Mouse (Mus musculus) hindbrain, postnatal 0 days (tissue): ENCODE measurements around the gene Mvb12a. TPM values are rescaled to one million over a fixed set of nuclear protein-coding genes. Genes with fewer than 3 reads are reported as not detected.

Experiments
- ATAC-seq: fragments of 200-750 bp; cut with Nextera tagmentation; 2 replicates; pipeline ENCODE4 v1.8.0; 2017; ENCODE audit warnings: mild to moderate bottlenecking, moderate TSS enrichment, moderate library complexity
- DNase-seq: peaks from one replicate; pipeline ENCODE4 v3.0.0-alpha.2; 2015; ENCODE audit warnings: low spot score
- H3K27ac ChIP-seq: fragments of 300-500 bp; sonication (generic); 2 replicates; pipeline ENCODE4 v1.5.1; 2014; ENCODE audit warnings: mild to moderate bottlenecking
- H3K27me3 ChIP-seq: fragments of 300-500 bp; sonication (generic); 2 replicates; pipeline ENCODE4 v1.6.1; 2014; ENCODE audit warnings: low read length, mixed read lengths; ENCODE audit not compliant: insufficient read depth
- H3K36me3 ChIP-seq: fragments of 300-500 bp; sonication (generic); 2 replicates; pipeline ENCODE4 v1.6.1; 2014; ENCODE audit warnings: low read length, mixed read lengths; ENCODE audit not compliant: insufficient read depth
- H3K4me1 ChIP-seq: fragments of 300-500 bp; sonication (generic); 2 replicates; pipeline ENCODE4 v1.6.1; 2014; ENCODE audit warnings: antibody characterized with exemption, low read length, mixed read lengths; ENCODE audit not compliant: insufficient read depth
- H3K4me2 ChIP-seq: fragments of 300-500 bp; sonication (generic); 2 replicates; pipeline ENCODE4 v1.6.1; 2014; ENCODE audit warnings: low read depth, mild to moderate bottlenecking, low read length, moderate library complexity, mixed read lengths
- H3K4me3 ChIP-seq: fragments of 300-500 bp; sonication (generic); 2 replicates; pipeline ENCODE4 v1.5.1; 2014; ENCODE audit warnings: low read length
- H3K9ac ChIP-seq: fragments of 300-500 bp; sonication (generic); replicated peaks from 2 replicates; pipeline ENCODE4 v1.6.1; 2014; ENCODE audit warnings: mild to moderate bottlenecking, low read length, moderate library complexity, mixed read lengths
- H3K9me3 ChIP-seq: fragments of 300-500 bp; sonication (generic); 2 replicates; pipeline ENCODE4 v1.6.1; 2016; ENCODE audit warnings: low read length, mixed read lengths
- CTCF ChIP-seq: IDR thresholded peaks from 2 replicates; pipeline ENCODE4 v1.5.1; 2016; ENCODE audit warnings: antibody characterized with exemption, control low read depth, low read depth
- WGBS: fragments of 180-500 bp; shearing (Covaris S2); extraction: QIAGEN DNeasy Blood & Tissue Kit; methylation state at CpG from one replicate; pipeline ENCODE4 v1.1.7; 2014; 5-methylcytosine and 5-hydroxymethylcytosine counted together
- polyA plus RNA-seq: library from polyadenylated mRNA; unstranded; fragments of >200 nt; fragmentation: Nextera tagmentation; extraction: Ambion mirVana; gene quantifications from 2 replicates; pipeline ENCODE4 v1.2.1, GENCODE M21; 2015
- total RNA-seq: library from RNA; depleted of rRNA; stranded (reverse); fragments of >200 nt; gene quantifications from 2 replicates; pipeline ENCODE4 v1.2.3, GENCODE M21; 2014

Gene Mvb12a
- total and polyA plus RNA-seq, 2 experiments from 2014 or later: 83.8 to 85.7 TPM

DNA sequence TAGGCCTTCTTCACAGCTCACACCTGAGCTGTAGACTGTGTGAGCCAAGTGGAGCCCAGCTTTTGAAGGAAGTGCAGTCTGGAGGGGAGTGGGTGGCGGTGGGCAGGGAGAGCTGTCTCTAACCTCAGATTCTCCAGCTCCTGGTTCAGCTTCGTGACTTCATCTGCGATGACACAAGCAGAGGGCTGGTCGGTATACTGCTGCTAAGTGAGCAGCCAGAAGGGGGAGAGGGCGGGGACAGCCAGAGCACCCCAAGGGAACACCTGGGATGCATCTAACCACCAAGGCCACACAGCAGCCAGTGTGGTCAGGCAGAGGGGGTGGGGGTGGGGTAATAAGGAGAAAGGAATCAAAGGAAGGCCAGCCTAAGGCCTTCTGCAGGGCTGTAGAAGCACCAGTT lies 7.1 kb upstream of the Mvb12a start:
- Histone ChIP-seq H3K27me3 (peaks cover 6% of the 10 kb centered on the region; the same call in 1 of the 2 replicates), H3K9ac (no peak overlapping the region), H3K9me3 (no peaks in the 10 kb centered on the region), H3K27ac (no peak overlapping the region), H3K4me2 (0 out of 2 replicates have a peak overlapping the region, but pooled peaks have one; percentile 7), H3K4me1 (no peaks in the 10 kb centered on the region), H3K4me3 (no peak overlapping the region), H3K36me3 (no peaks in the 10 kb centered on the region)
- DNase-seq: no peak
- WGBS: 76% methylated on average over 5 of the region's 5 CpGs
- ATAC-seq: no peak
- TF ChIP-seq CTCF: no peak

DNA sequence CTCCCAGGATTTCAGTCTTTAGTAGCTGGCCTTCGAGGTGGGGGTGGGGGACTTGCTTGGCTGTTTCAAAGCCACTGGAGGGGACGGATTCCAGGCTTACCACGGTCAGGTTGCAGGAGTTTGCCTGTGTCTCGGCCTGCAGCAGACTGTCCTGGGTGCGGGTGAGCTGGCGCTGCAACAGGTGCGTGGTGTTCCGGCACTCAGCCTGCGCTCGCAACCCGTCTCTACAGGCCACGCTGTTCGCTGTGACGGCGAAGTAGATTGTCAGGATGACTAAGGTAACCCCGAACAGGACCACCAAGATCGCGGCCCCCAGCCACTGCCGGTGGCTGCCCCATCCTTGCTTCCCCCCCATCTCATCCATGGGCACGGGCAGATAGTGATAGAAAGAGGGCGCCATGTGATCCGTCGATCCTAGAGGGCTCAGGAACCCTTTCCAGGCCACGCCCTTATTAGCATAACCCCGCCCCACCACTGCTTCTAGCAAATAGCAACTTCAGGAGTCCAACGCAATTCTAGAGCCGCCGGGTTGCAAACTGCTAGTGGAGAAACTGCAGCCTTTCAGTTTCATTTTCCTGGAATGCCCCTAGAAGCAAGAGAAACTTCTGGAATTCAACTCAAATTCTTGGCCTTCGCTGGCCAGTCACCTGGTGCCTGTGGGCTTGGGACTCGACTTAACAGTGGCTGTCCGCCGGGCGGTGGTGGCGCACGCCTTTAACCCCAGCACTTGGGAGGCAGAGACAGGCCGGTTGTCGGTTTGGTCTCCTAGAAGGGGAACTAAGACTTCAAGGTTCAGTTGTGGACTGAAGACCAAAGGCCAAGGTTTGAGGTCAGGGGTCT lies 5.5 kb upstream of the Mvb12a start, which contains the start of gene Bst2:
Bst2 (minus strand) TSS at position 429 of the 840 bp plus-strand sequence.
- TF ChIP-seq CTCF: no peak
- Histone ChIP-seq H3K27me3 (peaks cover 6% of the 10 kb centered on the region; the same call in 1 of the 2 replicates), H3K4me2 (peak within 1 kb of the TSS; percentile 52), H3K36me3 (no peaks in the 10 kb centered on the region), H3K9me3 (no peaks in the 10 kb centered on the region), H3K27ac (peak within 1 kb of the TSS; percentile 32; the same call in 1 of the 2 replicates), H3K9ac (0 out of 2 replicates have a peak within 1 kb of the TSS, but pooled peaks have one; percentile 23), H3K4me1 (no peaks in the 10 kb centered on the region), H3K4me3 (peak within 1 kb of the TSS; percentile 33)
- WGBS: 5% methylated on average over 37 of the region's 37 CpGs
- ATAC-seq (peak; percentile 52; the same call in 1 of the 2 replicates), DNase-seq (peak; percentile 65)

DNA sequence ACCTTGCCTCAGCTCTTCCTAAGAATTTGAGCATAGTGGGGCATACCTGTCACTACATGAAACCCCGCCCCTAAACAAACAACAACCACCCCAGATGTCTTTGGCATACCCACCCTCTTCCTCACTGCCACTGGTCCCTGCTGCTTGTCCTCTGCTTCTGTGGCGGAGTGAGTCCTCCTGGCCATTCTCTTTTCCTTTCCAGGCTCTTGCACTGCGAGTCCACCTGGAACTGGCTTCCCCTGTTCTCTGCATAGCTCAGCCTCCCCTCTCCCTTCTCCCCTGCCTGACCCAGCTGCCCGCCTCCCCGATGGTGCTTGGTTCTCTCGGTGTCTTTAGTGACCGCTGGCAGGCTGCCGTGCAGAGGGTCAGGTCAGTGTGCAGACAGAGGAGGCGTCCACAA lies 1.0 kb downstream of the Mvb12a start:
- 92% methylated on average over 9 of the region's 9 CpGs for WGBS

DNA sequence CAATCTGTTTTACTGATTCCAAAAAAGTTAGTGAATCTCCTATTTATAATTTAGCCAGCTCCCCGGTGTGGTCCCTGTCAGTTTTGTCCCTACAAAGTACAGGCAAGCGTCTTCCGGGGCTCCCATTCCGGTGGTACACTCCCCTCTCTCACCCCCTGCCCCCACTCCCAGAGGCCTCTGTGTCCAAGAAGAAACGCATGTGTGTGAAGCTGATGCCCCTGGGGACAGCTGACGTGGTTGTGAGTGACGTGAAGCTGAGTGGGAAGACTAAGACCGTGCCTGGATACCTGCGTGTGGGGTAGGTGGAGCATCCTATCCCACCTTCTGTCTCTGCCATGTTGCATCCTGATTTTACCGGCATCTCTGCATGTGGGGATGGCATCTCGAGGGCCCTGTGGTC lies 2.3 kb downstream of the Mvb12a start:
- 90% methylated on average over 11 of the region's 11 CpGs for WGBS

More for the DNA sequence above, 1.0 kb downstream of the Mvb12a start:
- Histone ChIP-seq H3K9me3 (no peaks in the 10 kb centered on the region), H3K27me3 (no peaks in the 10 kb centered on the region), H3K4me2 (peak overlapping the region; percentile 93), H3K4me3 (peak overlapping the region; percentile 89), H3K27ac (no peak overlapping the region), H3K36me3 (peaks cover 15% of the 10 kb centered on the region), H3K4me1 (peaks cover 9% of the 10 kb centered on the region), H3K9ac (peak overlapping the region; percentile 84; the same call in 1 of the 2 replicates)
- no peak for ATAC-seq
- no peak for TF ChIP-seq CTCF
- DNase-seq: no peak

DNA sequence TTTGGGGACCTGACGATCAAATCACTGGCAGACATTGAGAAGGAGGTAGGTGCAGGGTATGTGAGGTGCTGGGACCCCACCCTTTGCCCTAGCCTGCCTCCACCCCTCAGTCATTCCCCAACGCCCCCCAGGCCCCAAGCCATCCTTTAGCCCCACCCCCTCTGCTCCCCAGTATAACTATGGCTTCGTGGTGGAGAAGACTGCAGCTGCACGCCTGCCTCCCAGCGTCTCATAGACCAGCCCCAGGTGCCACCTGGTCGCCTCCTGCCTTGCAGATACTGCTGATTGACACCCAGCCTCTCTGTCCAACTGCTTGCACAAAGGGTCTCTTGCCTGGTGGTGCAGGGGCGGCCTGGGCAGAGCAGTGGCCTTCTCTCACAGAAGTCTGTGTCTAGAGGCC lies 4.9 kb downstream of the Mvb12a start:
- H3K4me1 ChIP-seq: peaks cover 9% of the 10 kb centered on the region
- H3K27ac ChIP-seq: no peak overlapping the region
- H3K9me3 ChIP-seq: no peaks in the 10 kb centered on the region
- TF ChIP-seq CTCF: no peak
- H3K36me3 ChIP-seq: peaks cover 15% of the 10 kb centered on the region
- no peak overlapping the region for H3K4me2 ChIP-seq
- no peaks in the 10 kb centered on the region for H3K27me3 ChIP-seq
- no peak overlapping the region for H3K9ac ChIP-seq
- ATAC-seq: no peak
- no peak for DNase-seq
- H3K4me3 ChIP-seq: no peak overlapping the region
- WGBS: 85% methylated on average over 7 of the region's 7 CpGs

More for the DNA sequence above, 2.3 kb downstream of the Mvb12a start:
- no peak overlapping the region for H3K9ac ChIP-seq
- H3K4me2 ChIP-seq: no peak overlapping the region
- no peaks in the 10 kb centered on the region for H3K9me3 ChIP-seq
- DNase-seq (no peak), ATAC-seq (no peak)
- peaks cover 15% of the 10 kb centered on the region for H3K36me3 ChIP-seq
- no peak for TF ChIP-seq CTCF
- peaks cover 9% of the 10 kb centered on the region for H3K4me1 ChIP-seq
- H3K4me3 ChIP-seq: no peak overlapping the region
- no peaks in the 10 kb centered on the region for H3K27me3 ChIP-seq
- no peak overlapping the region for H3K27ac ChIP-seq

DNA sequence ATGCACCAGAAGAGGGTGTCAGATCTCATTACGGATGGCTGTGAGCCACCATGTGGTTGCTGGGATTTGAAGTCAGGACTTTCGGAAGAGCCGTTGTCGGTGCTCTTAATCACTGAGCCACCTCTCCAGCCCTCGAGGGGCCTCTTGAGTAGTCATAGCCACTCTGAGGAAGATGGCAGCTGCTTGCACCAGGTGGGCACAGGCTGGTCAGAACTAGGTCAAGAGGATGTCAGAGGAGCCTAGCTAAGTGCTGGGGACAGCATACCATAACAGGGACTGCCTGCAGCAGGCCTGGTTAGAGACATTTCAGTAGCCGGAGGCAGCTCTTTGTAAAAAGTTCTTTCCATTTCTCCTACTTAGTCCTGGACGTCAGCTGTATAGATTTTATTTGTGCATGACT lies 8.0 kb downstream of the Mvb12a start:
- ATAC-seq (no peak), DNase-seq (no peak)

More for the DNA sequence above, 8.0 kb downstream of the Mvb12a start:
- Histone ChIP-seq H3K27ac (no peak overlapping the region), H3K4me1 (no peaks in the 10 kb centered on the region), H3K27me3 (0 out of 2 replicates have a peak, but pooled peaks cover 1% of the 10 kb centered on the region), H3K36me3 (peaks cover 7% of the 10 kb centered on the region; the same call in 1 of the 2 replicates), H3K9ac (no peak overlapping the region), H3K9me3 (no peaks in the 10 kb centered on the region), H3K4me3 (no peak overlapping the region), H3K4me2 (no peak overlapping the region)
- 71% methylated on average over 7 of the region's 7 CpGs for WGBS
- no peak for TF ChIP-seq CTCF
